Mouse (Mus musculus) intestine, embryonic 14.5 days (tissue): ENCODE data around the gene Rap1gap2. TPM values are rescaled to one million over a fixed set of nuclear protein-coding genes. Genes with fewer than 3 reads are reported as not detected.

Experiments used
- ATAC-seq: fragments of 200-750 bp; cut with Nextera tagmentation; replicated peaks from 2 replicates; pipeline ENCODE4 v1.8.0; 2017; ENCODE audit warnings: low read depth, moderate number of reproducible peaks, moderate TSS enrichment, moderate library complexity; ENCODE audit not compliant: low FRiP score, low TSS enrichment
- DNase-seq: peaks from one replicate; pipeline ENCODE4 v3.0.0-alpha.2; 2018; ENCODE audit warnings: low spot score
- H3K27ac ChIP-seq: fragments of 300-500 bp; sonication (generic); 2 replicates; pipeline ENCODE4 v1.5.1; 2014; ENCODE audit warnings: low read depth, mild to moderate bottlenecking, control low read depth
- H3K27me3 ChIP-seq: fragments of 300-500 bp; sonication (generic); replicated peaks from 2 replicates; pipeline ENCODE4 v1.6.1; 2014; ENCODE audit warnings: low read length, control low read depth; ENCODE audit not compliant: control insufficient read depth, insufficient read depth
- H3K36me3 ChIP-seq: fragments of 300-500 bp; sonication (generic); 2 replicates; pipeline ENCODE4 v1.6.1; 2014; ENCODE audit warnings: low read length, control low read depth; ENCODE audit not compliant: control insufficient read depth, insufficient read depth
- H3K4me1 ChIP-seq: fragments of 300-500 bp; sonication (generic); replicated peaks from 2 replicates; pipeline ENCODE4 v1.6.1; 2014; ENCODE audit warnings: low read length, control low read depth, mixed read lengths; ENCODE audit not compliant: control insufficient read depth, insufficient read depth
- H3K4me2 ChIP-seq: fragments of 300-500 bp; sonication (generic); 2 replicates; pipeline ENCODE4 v1.6.1; 2014; ENCODE audit warnings: low read length
- H3K4me3 ChIP-seq: fragments of 300-500 bp; sonication (generic); 2 replicates; pipeline ENCODE4 v1.5.1; 2014; ENCODE audit warnings: low read depth, low read length, control low read depth, mixed read lengths
- H3K9ac ChIP-seq: fragments of 300-500 bp; sonication (generic); 2 replicates; pipeline ENCODE4 v1.6.1; 2014; ENCODE audit warnings: mild to moderate bottlenecking, low read length
- H3K9me3 ChIP-seq: fragments of 300-500 bp; sonication (generic); 2 replicates; pipeline ENCODE4 v1.6.1; 2016; ENCODE audit warnings: low read length, control low read depth; ENCODE audit not compliant: control insufficient read depth
- WGBS: fragments of 180-500 bp; shearing (Covaris S2); extraction: QIAGEN DNeasy Blood & Tissue Kit; methylation state at CpG from one replicate; pipeline ENCODE4 v1.1.7; 2014; 5-methylcytosine and 5-hydroxymethylcytosine counted together
- polyA plus RNA-seq: library from polyadenylated mRNA; unstranded; fragments of >200 nt; fragmentation: Nextera tagmentation; extraction: Ambion mirVana; gene quantifications from 2 replicates; pipeline ENCODE4 v1.2.1, GENCODE M21; 2014

Rap1gap2 gene
- polyA plus RNA-seq, 1 experiment from 2014 or later, result 11.6 TPM

GRCm38 (mm10) chr11:74411943-74412342 lies 198.8 kb downstream of the Rap1gap2 start:
- no peak for ATAC-seq

GRCm38 (mm10) chr11:74409757-74410174 lies 200.9 kb downstream of the Rap1gap2 start:
- peak; percentile 45 for ATAC-seq
- H3K27me3 ChIP-seq, result no peaks in the 10 kb centered on the region
- no peak overlapping the region for H3K9ac ChIP-seq
- H3K27ac ChIP-seq, result peak overlapping the region; percentile 65
- H3K9me3 ChIP-seq, result no peaks in the 10 kb centered on the region
- no peaks in the 10 kb centered on the region for H3K36me3 ChIP-seq
- no peak overlapping the region for H3K4me3 ChIP-seq
- DNase-seq, result peak; percentile 64
- H3K4me2 ChIP-seq, result no peak overlapping the region
- H3K4me1 ChIP-seq, result peaks cover 22% of the 10 kb centered on the region
- 65% methylated on average over 4 of the region's 4 CpGs for WGBS

More at GRCm38 (mm10) chr11:74411943-74412342, 198.8 kb downstream of the Rap1gap2 start:
- no peak for DNase-seq
- Histone ChIP-seq H3K27me3 (no peaks in the 10 kb centered on the region), H3K27ac (no peak overlapping the region), H3K9ac (no peak overlapping the region), H3K36me3 (no peaks in the 10 kb centered on the region), H3K4me1 (peaks cover 22% of the 10 kb centered on the region), H3K4me2 (no peak overlapping the region), H3K4me3 (no peak overlapping the region), H3K9me3 (no peaks in the 10 kb centered on the region)
- 68% methylated on average over 3 of the region's 3 CpGs for WGBS

DNA sequence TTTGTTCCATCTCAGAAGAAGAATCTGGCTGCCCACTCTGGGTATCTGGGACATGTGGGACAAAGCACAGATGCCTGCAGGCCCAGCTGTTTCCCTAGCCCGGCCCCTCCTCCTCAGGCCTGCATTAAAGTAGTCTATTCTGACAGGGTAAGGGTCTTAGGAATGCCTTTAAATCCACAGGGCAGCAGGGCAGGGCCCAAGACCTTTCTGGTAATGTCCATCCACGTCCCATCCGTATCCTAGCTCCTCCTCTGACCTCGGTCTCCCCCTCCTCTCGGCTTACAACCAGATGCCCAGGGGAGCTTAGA lies 201.3 kb downstream of the Rap1gap2 start:
- WGBS, result 41% methylated on average over 5 of the region's 5 CpGs
- H3K4me2 ChIP-seq, result no peak overlapping the region
- H3K4me3 ChIP-seq, result no peak overlapping the region
- no peaks in the 10 kb centered on the region for H3K9me3 ChIP-seq
- peak overlapping the region; percentile 65 for H3K27ac ChIP-seq
- H3K27me3 ChIP-seq, result no peaks in the 10 kb centered on the region
- DNase-seq, result peak; percentile 57
- no peak overlapping the region for H3K9ac ChIP-seq
- no peaks in the 10 kb centered on the region for H3K36me3 ChIP-seq
- ATAC-seq, result peak; percentile 20; the same call in 1 of the 2 replicates
- peaks cover 22% of the 10 kb centered on the region for H3K4me1 ChIP-seq

GRCm38 (mm10) chr11:74408587-74409446 lies 201.9 kb downstream of the Rap1gap2 start:
- H3K4me2 ChIP-seq, result no peak overlapping the region
- no peaks in the 10 kb centered on the region for H3K9me3 ChIP-seq
- H3K4me1 ChIP-seq, result peaks cover 22% of the 10 kb centered on the region
- 54% methylated on average over 4 of the region's 4 CpGs for WGBS
- H3K36me3 ChIP-seq, result no peaks in the 10 kb centered on the region
- H3K9ac ChIP-seq, result no peak overlapping the region
- DNase-seq (peak; percentile 81), ATAC-seq (peak; percentile 66)
- no peaks in the 10 kb centered on the region for H3K27me3 ChIP-seq
- no peak overlapping the region for H3K4me3 ChIP-seq
- peak overlapping the region; percentile 65; the same call in 1 of the 2 replicates for H3K27ac ChIP-seq

GRCm38 (mm10) chr11:74405201-74405600 lies 205.5 kb downstream of the Rap1gap2 start:
- no peak for DNase-seq
- Histone ChIP-seq H3K4me1 (peaks cover 16% of the 10 kb centered on the region), H3K27me3 (no peaks in the 10 kb centered on the region), H3K36me3 (no peaks in the 10 kb centered on the region), H3K4me3 (no peak overlapping the region), H3K9ac (no peak overlapping the region), H3K9me3 (no peaks in the 10 kb centered on the region), H3K27ac (no peak overlapping the region), H3K4me2 (no peak overlapping the region)
- no peak for ATAC-seq
- 69% methylated on average over 7 of the region's 7 CpGs for WGBS

GRCm38 (mm10) chr11:74404216-74404615 lies 206.5 kb downstream of the Rap1gap2 start:
- H3K4me2 ChIP-seq, result no peak overlapping the region
- no peaks in the 10 kb centered on the region for H3K27me3 ChIP-seq
- DNase-seq (no peak), ATAC-seq (no peak)
- no peaks in the 10 kb centered on the region for H3K9me3 ChIP-seq
- no peak overlapping the region for H3K27ac ChIP-seq
- H3K36me3 ChIP-seq, result no peaks in the 10 kb centered on the region
- WGBS, result 22% methylated on average over 2 of the region's 2 CpGs
- no peak overlapping the region for H3K4me3 ChIP-seq
- H3K9ac ChIP-seq, result 0 out of 2 replicates have a peak overlapping the region, but pooled peaks have one; percentile 7
- peaks cover 6% of the 10 kb centered on the region for H3K4me1 ChIP-seq

GRCm38 (mm10) chr11:74402126-74402525 lies 208.6 kb downstream of the Rap1gap2 start:
- DNase-seq, result no peak
- H3K4me3 ChIP-seq, result no peak overlapping the region
- no peak for ATAC-seq
- H3K4me2 ChIP-seq, result no peak overlapping the region
- no peaks in the 10 kb centered on the region for H3K36me3 ChIP-seq
- WGBS, result 57% methylated on average over 2 of the region's 2 CpGs
- H3K9me3 ChIP-seq, result no peaks in the 10 kb centered on the region
- no peaks in the 10 kb centered on the region for H3K4me1 ChIP-seq
- H3K27ac ChIP-seq, result no peak overlapping the region
- no peaks in the 10 kb centered on the region for H3K27me3 ChIP-seq
- no peak overlapping the region for H3K9ac ChIP-seq

DNA sequence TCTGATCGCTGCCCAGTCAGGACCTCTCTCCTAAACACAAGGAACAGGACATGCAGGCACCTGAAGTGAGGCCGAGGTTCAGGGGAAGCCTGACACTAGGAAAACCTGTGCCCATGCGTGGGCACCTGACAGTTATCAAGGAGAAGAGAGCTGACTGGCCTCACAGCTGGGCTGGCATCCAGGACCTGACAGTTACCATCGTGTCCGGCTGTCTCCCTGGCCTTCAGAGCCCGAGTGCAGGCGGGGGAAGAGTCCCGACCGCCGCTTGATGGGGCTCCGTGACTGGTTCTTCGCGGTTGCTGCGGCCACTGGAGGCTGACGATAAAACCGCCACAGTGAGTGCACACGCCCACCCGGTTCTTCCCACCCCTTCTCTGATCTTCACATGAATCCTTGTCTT lies 215.1 kb downstream of the Rap1gap2 start:
- H3K36me3 ChIP-seq, result no peaks in the 10 kb centered on the region
- 84% methylated on average over 18 of the region's 18 CpGs for WGBS
- no peak overlapping the region for H3K27ac ChIP-seq
- H3K4me2 ChIP-seq, result no peak overlapping the region
- H3K9ac ChIP-seq, result no peak overlapping the region
- H3K27me3 ChIP-seq, result no peaks in the 10 kb centered on the region
- no peak for DNase-seq
- H3K4me3 ChIP-seq, result no peak overlapping the region
- no peaks in the 10 kb centered on the region for H3K9me3 ChIP-seq
- no peak for ATAC-seq
- H3K4me1 ChIP-seq, result 0 out of 2 replicates have a peak, but pooled peaks cover 2% of the 10 kb centered on the region

- Histone ChIP-seq H3K9ac (no peak overlapping the region), H3K27me3 (no peaks in the 10 kb centered on the region), H3K27ac (no peak overlapping the region), H3K4me3 (no peak overlapping the region), H3K9me3 (no peaks in the 10 kb centered on the region), H3K4me2 (no peak overlapping the region), H3K36me3 (no peaks in the 10 kb centered on the region), H3K4me1 (0 out of 2 replicates have a peak, but pooled peaks cover 2% of the 10 kb centered on the region)
- 65% methylated on average over 5 of the region's 5 CpGs for WGBS
- DNase-seq, result no peak
- ATAC-seq, result 0 out of 2 replicates have a peak, but pooled peaks have one; percentile 25
Observed at GRCm38 (mm10) chr11:74393489-74393888, 217.2 kb downstream of the Rap1gap2 start.
